ENCODE assay signal across 9 mouse cellular contexts in the genomic region with DNA sequence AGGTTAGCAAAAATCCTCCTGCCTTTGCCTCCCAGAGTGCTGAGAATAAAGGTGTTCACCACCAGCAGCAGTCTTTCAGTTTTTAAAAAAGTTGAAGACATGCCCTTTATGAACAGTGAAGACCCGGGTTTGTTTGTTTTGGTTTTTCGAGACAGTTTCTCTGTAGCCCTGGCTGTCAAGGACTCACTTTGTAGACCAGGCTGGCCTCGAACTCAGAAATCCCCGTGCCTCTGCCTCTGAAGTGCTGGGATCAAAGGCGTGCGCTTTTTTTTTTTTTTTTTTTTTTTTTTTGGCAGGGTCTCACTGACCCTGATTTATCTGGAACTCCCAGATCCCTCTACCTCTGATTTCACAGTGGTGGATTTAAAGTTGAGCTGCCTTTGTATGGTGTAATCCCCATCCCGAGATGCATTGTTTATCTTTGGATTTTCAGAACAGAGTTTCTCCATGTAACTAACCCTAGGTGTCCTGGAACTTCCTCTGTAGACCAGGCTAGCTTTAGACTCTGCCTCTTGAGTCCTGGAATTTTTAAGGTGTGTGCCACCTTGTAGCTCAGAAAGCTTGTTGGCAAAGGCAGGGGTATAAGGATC. TPM values are rescaled to one million over a fixed set of nuclear protein-coding genes. Genes with fewer than 3 reads are reported as not detected.
DNase-seq lines count a peak whose midpoint lies in the region; ATAC-seq and TF ChIP-seq lines count a peak whose summit lies in the region.
"Had no signal": no experiment of that assay in that cellular context is flagged by ENCODE, and none has a peak within 500 bp of the region (broad histone marks: within the 10 kb centered on the region; RNA-seq: fewer than 3 reads in every experiment).

No protein-coding gene starts in this region.

- WGBS in kidney, embryonic 14.5 days, result 4% methylated on average over 7 of the region's 7 CpGs
- 4% methylated on average over 7 of the region's 7 CpGs for WGBS in intestine, embryonic 14.5 days
- 9% methylated on average over 7 of the region's 7 CpGs for WGBS in neural tube, embryonic 11.5 days

- DNase-seq in kidney, postnatal 10 days, result no peak
- DNase-seq in intestine, embryonic 14.5 days (ENCODE audit: low spot score), result peak; percentile 58
- DNase-seq in neural tube, embryonic 11.5 days (ENCODE audit: low spot score), result no peak
- no peak for DNase-seq in left cerebral cortex, adult 18-20 months (ENCODE audit: low spot score in 2 of 2)
- DNase-seq in thymus, postnatal 0 days (ENCODE audit: low spot score), result no peak
- DNase-seq in gastrocnemius, adult 8-10 months (ENCODE audit: low spot score in 2 of 2), result no peak
- DNase-seq: lung, adult 2 months had no signal

- no peak for TF ChIP-seq POLR2A in cortical plate, adult 2 months (IDR thresholded peaks at IDR 0.05; ENCODE audit: extremely low read depth, insufficient read depth, low read length)

- peaks cover 22% of the 10 kb centered on the region for H3K4me1 ChIP-seq in kidney, embryonic 14.5 days (ENCODE audit: control insufficient read depth, insufficient read depth, low read length)
- H3K4me1 ChIP-seq in cortical plate, adult 2 months (ENCODE audit: control insufficient read depth, insufficient read depth, low read length), result peaks cover 1% of the 10 kb centered on the region; the same call in 1 of the 2 replicates
- H3K4me1 ChIP-seq in intestine, embryonic 14.5 days (replicated peaks; ENCODE audit: control insufficient read depth, insufficient read depth, low read length), result peaks cover 40% of the 10 kb centered on the region
- peaks cover 16% of the 10 kb centered on the region; the same call in 1 of the 2 replicates for H3K4me1 ChIP-seq in neural tube, embryonic 11.5 days (ENCODE audit: control insufficient read depth, insufficient read depth, low read length)

- no peak for ATAC-seq in kidney, embryonic 14.5 days (ENCODE audit: low FRiP score, low TSS enrichment)
- ATAC-seq in intestine, embryonic 14.5 days (replicated peaks; ENCODE audit: low FRiP score, low TSS enrichment, low read depth), result no peak
- no peak for ATAC-seq in neural tube, embryonic 11.5 days (ENCODE audit: insufficient read depth, low FRiP score, low TSS enrichment)

- H3K4me3 ChIP-seq in kidney, embryonic 14.5 days (ENCODE audit: low read length), result peak overlapping the region; percentile 95
- H3K4me3 ChIP-seq in cortical plate, adult 2 months (ENCODE audit: insufficient read depth, low read length), result peak overlapping the region; percentile 77; the same call in 1 of the 2 replicates
- peak overlapping the region; percentile 95 for H3K4me3 ChIP-seq in intestine, embryonic 14.5 days (ENCODE audit: low read depth, low read length)
- H3K4me3 ChIP-seq in neural tube, embryonic 11.5 days (ENCODE audit: low read depth, low read length), result peak overlapping the region; percentile 98

- peak overlapping the region; percentile 59 for H3K4me2 ChIP-seq in kidney, embryonic 14.5 days (replicated peaks; ENCODE audit: low read depth, low read length)
- peak overlapping the region; percentile 87 for H3K4me2 ChIP-seq in intestine, embryonic 14.5 days (ENCODE audit: low read length)
- H3K4me2 ChIP-seq in neural tube, embryonic 11.5 days (ENCODE audit: low read depth), result peak overlapping the region; percentile 74

- H3K27me3 ChIP-seq in kidney, embryonic 14.5 days (ENCODE audit: control insufficient read depth, insufficient read depth, low read length), result no peaks in the 10 kb centered on the region
- H3K27me3 ChIP-seq in intestine, embryonic 14.5 days (replicated peaks; ENCODE audit: control insufficient read depth, insufficient read depth, low read length), result no peaks in the 10 kb centered on the region
- H3K27me3 ChIP-seq in neural tube, embryonic 11.5 days (ENCODE audit: control insufficient read depth, insufficient read depth, low read length), result no peaks in the 10 kb centered on the region

- peaks cover 19% of the 10 kb centered on the region for H3K36me3 ChIP-seq in kidney, embryonic 14.5 days (ENCODE audit: control insufficient read depth, insufficient read depth, low read length)
- H3K36me3 ChIP-seq in intestine, embryonic 14.5 days (ENCODE audit: control insufficient read depth, insufficient read depth, low read length), result peaks cover 35% of the 10 kb centered on the region
- H3K36me3 ChIP-seq in neural tube, embryonic 11.5 days (ENCODE audit: control insufficient read depth, insufficient read depth, low read length), result 0 out of 2 replicates have a peak, but pooled peaks cover 2% of the 10 kb centered on the region

- H3K9me3 ChIP-seq in kidney, embryonic 14.5 days (ENCODE audit: control insufficient read depth, low read length), result no peaks in the 10 kb centered on the region
- no peaks in the 10 kb centered on the region for H3K9me3 ChIP-seq in intestine, embryonic 14.5 days (ENCODE audit: control insufficient read depth, low read length)
- no peaks in the 10 kb centered on the region for H3K9me3 ChIP-seq in neural tube, embryonic 11.5 days (ENCODE audit: control insufficient read depth, low read length)

- peak overlapping the region; percentile 98 for H3K9ac ChIP-seq in kidney, embryonic 14.5 days (ENCODE audit: low read depth, low read length)
- peak overlapping the region; percentile 97 for H3K9ac ChIP-seq in intestine, embryonic 14.5 days (ENCODE audit: low read length)
- peak overlapping the region; percentile 58 for H3K9ac ChIP-seq in neural tube, embryonic 11.5 days (ENCODE audit: low read length)

- H3K27ac ChIP-seq in kidney, embryonic 14.5 days (ENCODE audit: low read depth, low read length), result no peak overlapping the region
- H3K27ac ChIP-seq in cortical plate, adult 2 months (ENCODE audit: insufficient read depth, low read length), result no peak overlapping the region
- no peak overlapping the region for H3K27ac ChIP-seq in intestine, embryonic 14.5 days (ENCODE audit: low read depth)
- H3K27ac ChIP-seq in neural tube, embryonic 11.5 days (ENCODE audit: low read depth, low read length), result no peak overlapping the region

- TF ChIP-seq CTCF in cortical plate, adult 2 months (IDR thresholded peaks at IDR 0.05; ENCODE audit: extremely low read depth, insufficient read depth, low read length), result no peak

RNA-seq across cellular contexts. Expression of a gene that starts 2.1 kb away (rescaled TPM):
- polyA plus RNA-seq in kidney, embryonic 14.5 days (2014; fragmentation: Nextera tagmentation; extraction: Ambion mirVana), result 334 and 342 TPM in 2 replicates
- 49.1 and 54.7 TPM in 2 replicates for polyA plus RNA-seq in cortical plate, adult 2 months (2012; rRNA removed)
- 271 and 273 TPM in 2 replicates for polyA plus RNA-seq in intestine, embryonic 14.5 days (2014; fragmentation: Nextera tagmentation; extraction: Ambion mirVana)
- 349 and 359 TPM in 2 replicates for polyA plus RNA-seq in neural tube, embryonic 11.5 days (2014; fragmentation: Nextera tagmentation; extraction: Ambion mirVana)
- total RNA-seq in left cerebral cortex, adult 18-20 months (2021), result 10 to 100 TPM; 72.3 to 76.1 TPM
- 276 TPM in 2 replicates for polyA plus RNA-seq in thymus, postnatal 0 days (2015; fragmentation: Nextera tagmentation; extraction: Ambion mirVana)
- 10 to 100 TPM; 14.3 to 27.1 (median 22.0) TPM for total RNA-seq in gastrocnemius, adult 8-10 months (2022)

RNA-seq across cellular contexts. Expression of a gene that starts 16.0 kb away (rescaled TPM):
- 174 and 209 TPM in 2 replicates for polyA plus RNA-seq in kidney, embryonic 14.5 days (2014; fragmentation: Nextera tagmentation; extraction: Ambion mirVana)
- 55.4 and 61.0 TPM in 2 replicates for polyA plus RNA-seq in cortical plate, adult 2 months (2012; rRNA removed)
- 167 and 175 TPM in 2 replicates for polyA plus RNA-seq in intestine, embryonic 14.5 days (2014; fragmentation: Nextera tagmentation; extraction: Ambion mirVana)
- polyA plus RNA-seq in neural tube, embryonic 11.5 days (2014; fragmentation: Nextera tagmentation; extraction: Ambion mirVana), result 196 and 201 TPM in 2 replicates
- total RNA-seq in left cerebral cortex, adult 18-20 months (2021), result 10 to 100 TPM; 39.6 to 52.7 TPM
- polyA plus RNA-seq in thymus, postnatal 0 days (2015; fragmentation: Nextera tagmentation; extraction: Ambion mirVana), result 217 and 229 TPM in 2 replicates
- 10 to 100 TPM; 30.2 to 36.3 (median 32.7) TPM for total RNA-seq in gastrocnemius, adult 8-10 months (2022)

RNA-seq across cellular contexts. Expression of a gene that starts 37.5 kb away (rescaled TPM):
- 0.10 and 0.45 TPM in 2 replicates for polyA plus RNA-seq in kidney, embryonic 14.5 days (2014; fragmentation: Nextera tagmentation; extraction: Ambion mirVana)
- polyA plus RNA-seq in cortical plate, adult 2 months (2012; rRNA removed), result 0.11 and 0.15 TPM in 2 replicates
- 0.24 and 0.44 TPM in 2 replicates for polyA plus RNA-seq in intestine, embryonic 14.5 days (2014; fragmentation: Nextera tagmentation; extraction: Ambion mirVana)
- polyA plus RNA-seq in neural tube, embryonic 11.5 days (2014; fragmentation: Nextera tagmentation; extraction: Ambion mirVana), result 0.38 and 1.0 TPM in 2 replicates
- not detected for total RNA-seq in left cerebral cortex, adult 18-20 months (2021)
- polyA plus RNA-seq in thymus, postnatal 0 days (2015; fragmentation: Nextera tagmentation; extraction: Ambion mirVana), result 5.5 and 5.8 TPM in 2 replicates
- total RNA-seq in gastrocnemius, adult 8-10 months (2022), result under 1 TPM in 3 of 4 experiments, not detected in 1; 0.05 to 0.11 (median 0.07) TPM
